Mouse (Mus musculus) MEL (cell line): Measurements from ENCODE around the gene Tpst2. TPM values are rescaled to one million over a fixed set of nuclear protein-coding genes. Genes with fewer than 3 reads are reported as not detected.

Experiments used
- DNase-seq: peaks from one replicate; pipeline ENCODE4 v3.0.0; 2011; ENCODE audit warnings: low read depth, low spot score
- H3K27ac ChIP-seq: 2 replicates; pipeline ENCODE4 v1.5.1; 2012; ENCODE audit warnings: low read depth, mild to moderate bottlenecking, control low read depth, low read length, moderate library complexity; ENCODE audit not compliant: control insufficient read depth
- H3K27me3 ChIP-seq, 2 experiments: fragments of 150-350 bp in 1 of 2; sonication (generic) in 1 of 2; 2 replicates each; pipeline ENCODE4 v1.6.1; 2012; ENCODE audit warnings: low read length in 2 of 2, mild to moderate bottlenecking in 2 of 2, improper control_type of control experiment in 1 of 2, moderate library complexity in 1 of 2; ENCODE audit not compliant: insufficient read depth in 2 of 2, control insufficient read depth in 1 of 2
- H3K36me3 ChIP-seq, 2 experiments: 2 replicates each; pipeline ENCODE4 v1.6.1; 2012 to 2014; ENCODE audit warnings: low read length in 2 of 2, improper control_type of control experiment in 1 of 2, inconsistent platforms in 1 of 2, mild to moderate bottlenecking in 1 of 2; ENCODE audit not compliant: insufficient read depth in 2 of 2, control insufficient read depth in 1 of 2
- H3K4me1 ChIP-seq, 2 experiments: fragments of 150-350 bp in 1 of 2; sonication (generic) in 1 of 2; 2 replicates each; pipeline ENCODE4 v1.6.1; 2012; ENCODE audit warnings: low read length in 2 of 2, improper control_type of control experiment in 1 of 2, mild to moderate bottlenecking in 1 of 2; ENCODE audit not compliant: insufficient read depth in 2 of 2, control insufficient read depth in 1 of 2
- H3K4me3 ChIP-seq, 2 experiments: fragments of 150-350 bp in 1 of 2; sonication (generic) in 1 of 2; 2 replicates each; pipeline ENCODE4 v1.5.1; 2012; ENCODE audit warnings: low read depth in 2 of 2, low read length in 2 of 2, mild to moderate bottlenecking in 2 of 2, moderate library complexity in 2 of 2, control low read depth in 1 of 2, improper control_type of control experiment in 1 of 2; ENCODE audit not compliant: control insufficient read depth in 1 of 2, insufficient read depth in 1 of 2
- H3K79me2 ChIP-seq: 2 replicates; pipeline ENCODE4 v1.6.1; 2012; ENCODE audit warnings: mild to moderate bottlenecking, low read length, moderate library complexity; ENCODE audit not compliant: control insufficient read depth, poor library complexity, insufficient read depth
- H3K9ac ChIP-seq: 2 replicates; pipeline ENCODE4 v1.6.1; 2012; ENCODE audit warnings: low read depth, mild to moderate bottlenecking, control low read depth, low read length, moderate library complexity; ENCODE audit not compliant: control insufficient read depth, poor library complexity, severe bottlenecking
- H3K9me3 ChIP-seq: fragments of 150-350 bp; sonication (generic); replicated peaks from 2 replicates; pipeline ENCODE4 v1.6.1; 2012; ENCODE audit warnings: mild to moderate bottlenecking, low read length, improper control_type of control experiment, moderate library complexity; ENCODE audit not compliant: insufficient read depth
- CHD1 ChIP-seq: IDR thresholded peaks from 2 replicates; pipeline ENCODE4 v1.6.1; 2012; ENCODE audit warnings: low read depth, mild to moderate bottlenecking, inconsistent platforms, low read length, improper control_type of control experiment
- CHD2 ChIP-seq: IDR thresholded peaks from 2 replicates; pipeline ENCODE4 v1.6.1; 2011; ENCODE audit warnings: low read length, improper control_type of control experiment
- E2F4 ChIP-seq: IDR thresholded peaks from 2 replicates; pipeline ENCODE4 v1.6.1; 2011; ENCODE audit warnings: low read depth, low read length, improper control_type of control experiment, borderline replicate concordance
- ELF1 ChIP-seq: IDR thresholded peaks from 2 replicates; pipeline ENCODE4 v1.6.1; 2014; ENCODE audit warnings: low read depth, mild to moderate bottlenecking, inconsistent platforms, low read length, improper control_type of control experiment, moderate library complexity
- EP300 ChIP-seq, 2 experiments: IDR thresholded peaks; 2 replicates each; pipeline ENCODE4 v1.6.1; 2011; ENCODE audit warnings: improper control_type of control experiment in 2 of 2, low read length in 2 of 2, low read depth in 1 of 2, mild to moderate bottlenecking in 1 of 2
- ETS1 ChIP-seq: IDR thresholded peaks from 2 replicates; pipeline ENCODE4 v1.6.1; 2012; ENCODE audit warnings: low read depth, mild to moderate bottlenecking, inconsistent platforms, low read length, improper control_type of control experiment, moderate library complexity
- HCFC1 ChIP-seq: IDR thresholded peaks from 2 replicates; pipeline ENCODE4 v1.6.1; 2012; ENCODE audit warnings: low read depth, mild to moderate bottlenecking, inconsistent platforms, low read length, improper control_type of control experiment, moderate library complexity
- JUND ChIP-seq: IDR thresholded peaks from 2 replicates; pipeline ENCODE4 v1.6.1; 2011; ENCODE audit warnings: low read depth, mild to moderate bottlenecking, improper control_type of control experiment, low read length
- KAT2A ChIP-seq: conservative IDR thresholded peaks from 2 replicates; pipeline ENCODE4 v1.6.1; 2012; ENCODE audit warnings: low read depth, low read length, improper control_type of control experiment, inconsistent platforms
- MXI1 ChIP-seq: IDR thresholded peaks from 2 replicates; pipeline ENCODE4 v1.6.1; 2011; ENCODE audit warnings: mild to moderate bottlenecking, low read depth, low read length, improper control_type of control experiment
- MYB ChIP-seq: IDR thresholded peaks from 2 replicates; pipeline ENCODE4 v1.6.1; 2011; ENCODE audit warnings: mild to moderate bottlenecking, low read depth, low read length, improper control_type of control experiment
- NELFE ChIP-seq: IDR thresholded peaks from 2 replicates; pipeline ENCODE4 v1.6.1; 2011; ENCODE audit warnings: low read depth, low read length, improper control_type of control experiment
- POLR2AphosphoS5 ChIP-seq: IDR thresholded peaks from 2 replicates; pipeline ENCODE4 v1.6.1; 2012; ENCODE audit warnings: low read depth, borderline replicate concordance, mild to moderate bottlenecking, inconsistent platforms, low read length, moderate library complexity, mixed read lengths
- TBP ChIP-seq: IDR thresholded peaks from 2 replicates; pipeline ENCODE4 v1.8.0; 2011; ENCODE audit warnings: low read depth, low read length, improper control_type of control experiment
- TCF12 ChIP-seq: IDR thresholded peaks from 2 replicates; pipeline ENCODE4 v1.6.1; 2014; ENCODE audit warnings: low read depth, mild to moderate bottlenecking, inconsistent platforms, low read length, improper control_type of control experiment, moderate library complexity
- USF2 ChIP-seq, 2 experiments: IDR thresholded peaks; 2 replicates each; pipeline ENCODE4 v1.6.1; 2011 to 2012; ENCODE audit warnings: improper control_type of control experiment in 2 of 2, low read length in 2 of 2, borderline replicate concordance in 1 of 2, inconsistent platforms in 1 of 2, low read depth in 1 of 2, mild to moderate bottlenecking in 1 of 2; ENCODE audit not compliant: insufficient read depth in 1 of 2
- ZC3H11A ChIP-seq: IDR thresholded peaks from 2 replicates; pipeline ENCODE4 v1.6.1; 2012; ENCODE audit warnings: low read depth, mild to moderate bottlenecking, inconsistent platforms, low read length, improper control_type of control experiment
- ZKSCAN1 ChIP-seq: IDR thresholded peaks from 2 replicates; pipeline ENCODE4 v1.6.1; 2012; ENCODE audit warnings: low read depth, mild to moderate bottlenecking, inconsistent platforms, low read length, improper control_type of control experiment, moderate library complexity
- ZMIZ1 ChIP-seq: IDR thresholded peaks from 2 replicates; pipeline ENCODE4 v1.6.1; 2012; ENCODE audit warnings: low read depth, mild to moderate bottlenecking, inconsistent platforms, low read length, improper control_type of control experiment, moderate library complexity
- ZNF384 ChIP-seq: IDR thresholded peaks from 2 replicates; pipeline ENCODE4 v1.6.1; 2012; ENCODE audit warnings: low read depth, mild to moderate bottlenecking, inconsistent platforms, low read length, improper control_type of control experiment
- polyA plus RNA-seq, 2 experiments: library from polyadenylated mRNA; stranded (reverse) in 1 of 2; unstranded in 1 of 2; fragments of >175 nt in 1 of 2; fragments of >200 nt in 1 of 2; gene quantifications; 2 replicates each; pipeline versions ENCODE4 v1.2.1 to v1.2.4; 2012; ENCODE audit warnings: low replicate concordance in 2 of 2, low read depth in 1 of 2; ENCODE audit not compliant: insufficient read length in 2 of 2, insufficient read depth in 1 of 2, missing spikeins in 1 of 2
- total RNA-seq: library from RNA; depleted of rRNA; stranded (reverse); fragments of 300-350 nt; gene quantifications from 2 replicates; pipeline ENCODE4 v1.2.3, GENCODE M21; 2012

The Tpst2 gene
- total and polyA plus RNA-seq, 3 experiments, result 57.8 to 86.1 TPM; not detected in 1

- no peak for DNase-seq
- Histone ChIP-seq H3K27me3 (no peaks in the 10 kb centered on the region), H3K79me2 (peaks cover 1% of the 10 kb centered on the region; the same call in 1 of the 2 replicates), H3K36me3 (peaks cover 0 to 9% of the 10 kb centered on the region in 2 experiments; a peak in 2 of 4 replicates), H3K9me3 (no peaks in the 10 kb centered on the region), H3K27ac (no peak overlapping the region), H3K9ac (no peak overlapping the region), H3K4me3 (no peak overlapping the region), H3K4me1 (peaks cover 0 to 12% of the 10 kb centered on the region in 2 experiments; a peak in 2 of 4 replicates)
- TF ChIP-seq ZC3H11A (no peak), USF2 (IDR thresholded peaks at IDR 0.05; ENCODE audit: borderline replicate concordance in 1 of 2, insufficient read depth in 1 of 2, low read depth in 1 of 2, low read length in 2 of 2) (no peak), MXI1 (no peak), HCFC1 (no peak), ZKSCAN1 (no peak), CHD2 (no peak)
Observed at GRCm38 (mm10) chr5:112320936-112321335, 44.4 kb downstream of the Tpst2 start.

GRCm38 (mm10) chr5:112321376-112321775 is 44.9 kb downstream of the Tpst2 start:
- Histone ChIP-seq H3K79me2 (peaks cover 4% of the 10 kb centered on the region), H3K4me3 (no peak overlapping the region), H3K27ac (no peak overlapping the region), H3K4me1 (peaks cover 0 to 12% of the 10 kb centered on the region in 2 experiments; a peak in 2 of 4 replicates), H3K36me3 (peaks cover 0 to 9% of the 10 kb centered on the region in 2 experiments; a peak in 2 of 4 replicates), H3K27me3 (no peaks in the 10 kb centered on the region), H3K9ac (no peak overlapping the region), H3K9me3 (no peaks in the 10 kb centered on the region)
- DNase-seq, result no peak
- TF ChIP-seq ZNF384, result no peak
- TF ChIP-seq ZC3H11A, result no peak
- TF ChIP-seq E2F4, result no peak
- TF ChIP-seq MYB, result no peak
- TF ChIP-seq EP300 (IDR thresholded peaks at IDR 0.05; ENCODE audit: low read depth in 1 of 2, low read length in 2 of 2), result no peak
- TF ChIP-seq JUND, result no peak
- TF ChIP-seq KAT2A, result no peak
- TF ChIP-seq ZMIZ1, result no peak
- TF ChIP-seq TCF12, result no peak
- TF ChIP-seq POLR2AphosphoS5, result no peak
- no peak for TF ChIP-seq CHD1
- no peak for TF ChIP-seq TBP
- no peak for TF ChIP-seq NELFE
- TF ChIP-seq ETS1, result no peak
- no peak for TF ChIP-seq MXI1
- no peak for TF ChIP-seq ELF1
- no peak for TF ChIP-seq USF2 (IDR thresholded peaks at IDR 0.05; ENCODE audit: borderline replicate concordance in 1 of 2, insufficient read depth in 1 of 2, low read depth in 1 of 2, low read length in 2 of 2)
